Mouse (Mus musculus): Measurements from ENCODE around the gene Hus1b.
A peak's percentile ranks its signal among the peaks of the same experiment; 100 is the strongest.

GRCm38 (mm10) chr13:30981666-30982065 is 34.1 kb upstream of the Hus1b start:
- TF ChIP-seq CTCF (IDR thresholded peaks at IDR 0.05; ENCODE audit: borderline replicate concordance, insufficient read depth, low read length) (peak; percentile 64; the same call in 1 of the 2 replicates), POLR2A (IDR thresholded peaks at IDR 0.05; ENCODE audit: low read depth, low read length) (no peak)

All from embryonic fibroblast, embryonic 13.5 days (primary cell).